Mouse (Mus musculus): ENCODE measurements at regions not wholly inside any gene's neighbourhood (a gene's known extent, or its start where the extent isn't known, plus 50 kb on each side); places are given as distances from the start of the nearest gene placed in this dataset.
A peak's percentile ranks its signal among the peaks of the same experiment; 100 is the strongest.

DNA sequence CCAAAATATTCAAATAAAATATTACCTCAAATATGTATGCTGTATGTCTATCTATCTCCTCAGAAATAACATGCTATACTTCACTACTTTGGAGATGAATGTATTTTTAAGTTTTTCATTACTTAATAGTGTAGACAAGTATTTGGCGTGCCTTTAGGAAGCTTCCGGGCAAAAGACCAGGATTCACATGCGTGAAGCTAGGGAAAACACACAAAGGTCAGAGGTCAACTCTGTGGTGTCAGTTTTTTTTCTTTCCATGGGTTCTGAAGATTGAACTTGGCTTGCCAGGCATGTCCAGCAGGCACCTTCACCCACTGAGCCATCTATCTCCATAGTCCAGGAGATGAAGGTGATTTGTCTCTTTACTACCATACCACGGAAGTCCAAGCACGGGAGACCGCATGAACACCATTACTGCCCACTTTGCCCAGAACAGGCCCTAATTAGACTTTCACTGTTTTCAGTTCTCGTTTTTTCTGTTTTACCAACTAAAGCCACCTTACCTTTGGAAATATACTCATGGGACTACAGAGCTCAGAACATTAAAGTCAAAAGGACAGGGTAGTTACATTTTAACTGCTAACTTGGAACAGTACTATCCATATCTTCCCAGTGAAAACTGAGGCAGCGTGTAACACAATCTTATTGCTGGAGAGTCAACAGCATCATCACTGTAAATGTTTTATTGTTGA, 76.9 kb upstream of the Ak4 start:
- DNase-seq, result no peak

DNA sequence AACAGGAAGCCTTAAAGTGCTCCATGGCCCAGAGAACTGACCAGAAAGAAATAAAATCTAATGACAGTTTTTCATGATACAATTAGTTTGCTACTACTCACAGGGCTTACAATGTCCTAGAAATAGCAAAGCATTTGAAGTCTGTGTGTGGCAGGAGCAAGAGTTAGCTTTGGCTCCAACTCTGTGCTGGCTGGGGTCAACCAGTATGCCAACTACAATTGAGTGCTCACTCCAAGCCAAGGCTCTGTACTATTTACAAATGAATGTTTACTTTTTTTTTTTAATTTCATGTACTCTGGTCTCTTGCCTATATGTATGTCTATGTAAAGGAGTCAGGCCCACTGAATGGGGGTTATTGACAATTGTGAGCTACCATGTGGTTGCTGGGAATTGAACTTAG, 75.7 kb upstream of the Jak1 start:
- no peak for DNase-seq

DNA sequence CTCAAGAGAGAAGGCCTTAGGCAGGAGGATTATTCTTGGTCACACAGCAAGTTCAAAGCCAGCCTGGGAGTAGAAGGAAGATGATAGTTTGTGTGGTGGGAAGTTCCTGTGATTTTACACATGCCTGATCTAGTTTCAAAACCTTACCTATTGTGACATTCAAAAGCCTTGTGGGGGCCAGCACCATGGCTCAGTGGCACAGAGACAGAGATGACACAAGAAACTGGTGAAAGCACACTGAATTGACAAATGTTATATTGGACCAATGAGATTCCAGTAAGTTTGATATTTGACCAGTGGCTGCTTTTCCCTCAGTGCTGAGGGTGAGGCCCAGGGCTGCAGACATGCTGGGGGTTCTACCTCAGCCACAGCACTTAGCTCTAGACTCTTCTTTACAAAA, 73.1 kb upstream of the Jak1 start:
- DNase-seq, result no peak

DNA sequence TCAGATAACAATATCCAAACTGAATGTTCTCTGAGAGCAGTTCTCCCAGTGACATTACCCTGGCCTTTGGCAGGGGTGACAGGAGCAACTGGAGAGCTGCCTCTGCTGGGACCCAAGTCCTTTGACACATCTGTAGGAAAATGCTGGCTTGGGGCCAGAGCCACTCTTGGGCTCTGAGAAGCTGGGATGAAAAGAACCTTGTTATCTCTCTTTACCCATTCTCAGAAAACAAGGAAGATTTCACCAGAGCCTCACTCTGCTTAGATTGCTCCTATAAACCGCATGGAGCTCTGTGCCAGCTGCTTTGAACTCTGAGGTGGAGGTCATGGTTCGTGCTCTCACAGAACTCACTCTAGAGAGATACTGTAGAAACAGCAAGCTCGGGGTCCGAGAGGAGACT, 71.7 kb upstream of the Jak1 start:
- DNase-seq, result no peak

DNA sequence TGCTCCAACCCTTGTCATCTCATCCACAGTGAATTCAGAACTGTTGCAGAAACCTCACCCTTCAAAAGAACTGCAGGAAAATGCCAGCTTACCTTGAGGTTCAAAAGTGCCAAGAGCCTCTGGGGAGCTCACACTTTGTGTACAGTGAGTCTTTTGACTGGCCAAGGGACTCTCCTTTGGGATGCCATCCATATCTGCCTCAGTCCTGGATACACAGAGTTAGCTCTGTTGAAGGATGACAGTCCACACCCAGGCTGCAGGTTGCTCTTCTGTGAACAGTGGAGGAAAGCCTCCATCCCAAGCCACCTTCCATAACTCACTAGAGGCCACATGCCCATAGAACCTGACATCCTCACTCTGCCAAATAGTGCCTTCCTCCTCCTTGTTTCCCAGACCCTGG, 71.3 kb upstream of the Jak1 start:
- no peak for DNase-seq

DNA sequence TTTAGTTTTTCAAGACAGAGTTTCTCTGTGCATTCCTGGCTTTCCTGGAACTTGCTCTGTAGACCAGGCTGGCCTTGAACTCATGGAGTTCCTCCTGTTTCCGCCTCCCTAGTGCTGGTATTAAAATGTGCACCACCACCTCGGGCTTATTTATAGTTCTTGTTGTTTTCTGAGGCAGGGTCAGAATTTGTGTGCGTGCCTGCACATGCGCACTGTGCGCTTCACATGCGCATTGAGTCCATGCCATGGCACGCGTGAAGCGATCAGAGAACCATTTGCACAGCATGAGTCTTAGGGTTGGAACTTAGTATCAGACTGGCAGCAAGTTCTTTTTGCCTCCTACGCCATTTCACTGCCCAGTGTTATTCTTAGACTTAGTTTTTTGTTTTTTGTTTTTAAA, 68.8 kb upstream of the Jak1 start:
- no peak for DNase-seq

DNA sequence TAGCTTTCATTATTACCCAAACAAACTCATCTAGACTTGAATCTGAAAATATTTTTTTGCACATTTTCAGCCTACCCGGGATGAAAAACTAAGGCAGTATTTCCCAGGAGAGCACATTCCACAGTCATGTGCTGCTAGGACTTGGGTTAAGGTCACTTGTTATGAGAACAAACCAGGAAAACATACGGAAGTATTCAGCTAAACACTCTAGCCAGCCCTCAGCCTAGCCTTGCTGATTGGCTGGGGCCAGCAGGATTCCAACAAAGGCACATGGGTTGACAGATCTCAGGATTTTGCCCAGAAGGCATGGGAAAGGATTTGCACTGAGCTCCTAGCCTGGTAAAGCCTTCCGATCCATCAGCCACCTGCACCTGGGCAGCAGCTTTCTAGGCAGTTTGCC, 68.0 kb upstream of the Jak1 start:
- peak; percentile 45 to 65 for DNase-seq

DNA sequence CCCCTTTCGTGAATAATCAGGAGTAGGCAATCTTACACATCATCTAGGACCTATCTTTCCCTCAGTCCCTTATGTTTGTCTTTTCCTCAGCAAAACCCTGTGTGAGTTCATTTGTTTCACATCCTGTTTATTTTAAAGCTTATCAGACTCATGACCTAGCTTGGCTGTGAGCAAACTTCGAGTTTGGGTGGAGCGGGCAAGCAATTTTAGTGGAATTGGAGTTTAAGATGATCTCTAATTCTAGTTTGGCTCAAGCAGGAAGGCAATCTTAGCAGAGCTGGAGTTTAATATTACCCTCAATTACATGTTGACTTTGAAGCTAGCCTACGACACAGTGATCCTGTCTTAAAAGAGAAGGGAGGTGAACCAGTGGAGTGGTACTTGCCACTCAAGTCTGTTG, 66.1 kb upstream of the Jak1 start:
- DNase-seq, result peak in 1 of 2 experiments; percentile 36

DNA sequence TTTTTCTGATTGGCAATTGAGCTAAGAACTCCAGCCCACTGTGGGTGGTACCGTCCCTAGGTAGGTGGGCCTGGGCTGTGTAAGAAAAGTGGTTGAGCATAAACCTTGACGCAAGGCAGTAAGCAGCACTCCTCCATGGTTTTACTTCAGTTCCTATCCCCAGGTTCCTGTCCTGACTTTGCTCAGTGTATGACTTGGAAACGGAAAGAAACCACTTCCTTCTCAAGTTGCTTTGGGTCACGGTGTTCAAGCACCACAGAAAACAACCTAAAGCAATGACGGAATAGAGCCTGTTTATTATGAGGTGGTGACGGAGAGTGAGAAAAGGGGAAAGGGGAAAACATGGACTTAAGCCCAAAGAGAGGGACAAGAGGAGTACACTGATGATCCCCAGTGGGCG, 64.0 kb upstream of the Jak1 start:
- DNase-seq, result no peak

DNA sequence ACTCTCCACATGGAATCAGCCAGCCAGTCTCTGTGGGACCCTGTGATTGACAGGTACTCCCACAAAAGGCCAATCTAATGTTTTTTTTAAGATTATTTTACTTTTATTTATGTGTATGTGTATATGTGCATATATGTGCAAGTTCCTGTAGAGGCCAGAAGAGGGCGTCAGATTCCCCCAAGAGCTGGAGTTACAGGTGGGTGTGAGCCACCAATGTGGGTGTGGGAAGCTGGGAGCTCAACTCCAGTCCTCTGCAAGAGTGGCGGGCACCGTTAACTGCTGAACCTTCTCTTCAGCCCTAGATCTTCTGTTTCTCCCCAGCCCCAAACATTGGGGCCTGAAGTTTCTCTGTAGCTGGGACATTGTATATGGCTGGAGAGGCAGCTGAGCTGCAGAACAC, 61.0 kb upstream of the Jak1 start:
- no peak for DNase-seq

DNA sequence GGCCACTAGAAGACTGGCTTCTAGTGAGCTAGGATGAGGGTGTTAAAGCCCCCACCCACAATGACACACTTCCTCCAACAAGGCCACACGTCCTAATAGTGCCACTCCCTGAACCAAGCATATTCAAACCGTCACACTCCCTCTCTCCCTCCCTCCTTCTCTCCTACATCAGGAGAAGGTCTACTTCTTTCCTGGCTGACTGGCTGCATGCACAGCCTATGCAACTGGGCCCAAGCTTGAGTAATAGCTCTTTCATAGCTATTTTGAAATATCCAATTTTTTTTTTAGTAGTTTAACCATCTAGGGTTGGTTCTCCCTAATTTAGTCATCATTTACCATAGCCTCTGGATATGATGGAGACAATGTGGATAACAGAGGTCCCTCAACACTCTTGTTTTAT, 56.6 kb upstream of the Jak1 start:
- DNase-seq, result no peak

DNA sequence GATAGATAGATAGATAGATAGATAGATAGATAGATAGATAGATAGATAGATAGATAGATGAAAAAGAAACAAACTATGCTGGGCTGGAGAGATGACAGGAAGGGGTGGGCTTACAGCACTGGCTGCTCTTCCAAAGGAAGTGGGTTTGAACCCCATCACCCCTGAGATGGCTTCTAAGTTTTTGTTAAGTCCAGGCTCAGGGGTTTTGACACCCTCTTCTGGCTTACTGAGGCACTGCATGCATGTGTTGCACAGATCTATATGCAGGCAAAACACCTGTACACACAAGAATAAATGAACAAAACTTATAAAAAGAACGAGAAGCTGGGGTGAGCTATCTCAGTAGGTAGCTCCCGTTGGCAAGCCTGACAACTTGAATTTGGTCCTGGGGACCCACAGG, 55.5 kb upstream of the Jak1 start:
- DNase-seq, result peak in 1 of 2 experiments; percentile 46

DNA sequence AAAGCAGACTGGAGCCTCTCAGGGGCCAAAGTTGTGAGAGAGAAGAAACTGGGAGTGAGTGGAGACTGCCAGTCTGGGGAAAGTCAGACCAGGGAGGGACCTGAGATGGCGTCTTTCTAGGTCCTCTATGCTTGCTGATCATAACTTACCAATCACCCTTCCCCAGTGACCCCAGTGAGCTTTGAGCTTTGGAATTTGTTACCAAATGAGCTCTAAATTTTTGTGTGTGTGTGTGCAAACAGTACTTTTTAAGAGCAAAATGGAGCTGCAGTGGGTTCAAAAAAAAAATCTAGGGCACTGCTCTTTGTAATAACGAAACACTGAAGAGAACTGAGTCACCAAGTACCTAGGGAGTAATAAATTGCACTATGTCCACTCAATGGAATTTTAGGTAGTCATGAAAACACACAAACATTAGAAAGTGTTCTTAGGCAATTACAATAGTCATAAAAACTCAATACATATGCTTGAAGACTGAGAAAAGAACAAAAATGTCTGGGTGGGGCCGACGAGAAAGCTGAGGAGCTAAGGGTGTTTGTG, 54.7 kb upstream of the Jak1 start:
- no peak for DNase-seq

DNA sequence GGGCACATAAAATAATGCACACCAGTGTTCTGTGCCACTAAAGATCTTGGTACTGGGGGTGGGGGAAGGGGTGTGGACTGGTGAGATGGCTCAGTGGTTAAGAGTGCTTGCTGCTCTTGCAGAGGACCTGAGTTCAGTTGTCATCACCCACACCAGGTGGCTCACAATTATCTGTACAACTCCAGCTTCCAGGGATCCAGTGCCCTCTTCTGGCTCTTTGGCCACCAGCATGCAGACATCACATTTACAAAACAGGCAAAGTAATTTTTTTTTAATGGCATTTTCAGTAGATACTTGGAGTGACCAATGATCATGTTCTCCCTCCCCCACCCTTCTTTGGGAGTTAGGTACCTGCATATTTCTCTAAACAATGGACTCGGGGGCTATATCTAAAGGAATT, 53.8 kb upstream of the Jak1 start:
- no peak for DNase-seq

DNA sequence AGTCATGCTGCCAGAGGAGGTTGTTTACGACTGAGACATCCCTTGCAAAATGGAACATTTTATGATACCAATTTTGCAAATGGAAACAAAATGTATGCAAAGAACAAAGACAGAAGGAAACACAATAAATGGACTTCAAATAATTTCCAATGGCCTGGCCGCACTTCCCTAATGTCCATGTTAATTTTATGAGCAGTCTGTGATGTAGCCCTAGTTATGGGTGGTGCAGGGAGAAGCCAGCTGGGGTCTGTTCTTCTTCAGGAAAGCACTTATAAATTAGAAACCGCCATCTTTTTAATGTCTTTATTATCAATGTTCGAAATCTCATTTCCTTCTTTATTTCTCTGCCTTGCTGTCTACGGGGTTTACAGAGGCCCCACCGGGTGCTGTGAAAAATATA, 51.0 kb upstream of the Jak1 start:
- DNase-seq, result no peak

Small RNA genes in the stretch of these regions (microRNA-seq; reads per million reads assigned to microRNA genes)
- gene Mir101a, result 77.4 to 116 reads per million in 2 experiments
